Mouse (Mus musculus): ENCODE measurements at regions not wholly inside any gene's neighbourhood (a gene's known extent, or its start where the extent isn't known, plus 50 kb on each side); places are given as distances from the start of the nearest gene placed in this dataset.

DNA sequence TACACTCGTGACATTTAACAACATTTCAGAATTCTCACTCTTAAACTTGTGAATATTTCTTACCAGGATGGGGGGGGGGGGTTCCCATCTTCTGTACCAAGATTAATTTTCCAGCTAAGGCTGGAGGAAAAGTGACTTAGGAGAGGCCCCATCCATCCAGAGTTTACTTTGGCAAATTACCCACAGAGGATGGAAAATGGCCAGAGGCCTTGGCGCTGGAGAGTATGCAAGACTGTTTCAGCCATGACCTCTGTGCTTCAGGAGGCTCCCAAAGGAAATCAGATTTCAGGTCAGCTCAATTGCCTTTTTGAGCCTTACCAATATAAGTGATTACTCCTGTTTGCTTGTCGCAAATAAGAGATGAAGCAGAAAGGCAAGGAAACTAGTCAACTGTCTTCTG lies 143.4 kb upstream of the F930015N05Rik start:
- in situ Hi-C loops (cut with MboI, MseI): no loop called here

DNA sequence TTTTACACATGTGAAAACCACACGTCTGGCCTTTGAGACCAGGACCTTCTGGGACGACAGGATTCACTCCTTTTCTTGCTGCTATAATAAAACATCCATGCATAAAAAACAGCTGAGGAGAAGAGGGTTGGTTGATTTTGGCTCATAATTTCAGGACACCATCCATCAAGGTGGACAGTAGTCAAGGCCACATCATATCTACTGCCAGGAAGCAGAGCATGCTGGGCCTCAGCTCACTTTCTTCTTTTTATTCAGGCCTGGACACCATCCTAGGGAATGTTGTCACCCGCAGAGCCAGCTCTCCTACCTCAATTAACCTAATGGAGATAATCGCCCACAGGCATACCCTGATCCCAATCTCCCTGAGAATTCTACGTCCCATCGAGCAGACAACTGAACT lies 149.6 kb upstream of the F930015N05Rik start:
- in situ Hi-C loops (cut with MboI, MseI): no loop called here

DNA sequence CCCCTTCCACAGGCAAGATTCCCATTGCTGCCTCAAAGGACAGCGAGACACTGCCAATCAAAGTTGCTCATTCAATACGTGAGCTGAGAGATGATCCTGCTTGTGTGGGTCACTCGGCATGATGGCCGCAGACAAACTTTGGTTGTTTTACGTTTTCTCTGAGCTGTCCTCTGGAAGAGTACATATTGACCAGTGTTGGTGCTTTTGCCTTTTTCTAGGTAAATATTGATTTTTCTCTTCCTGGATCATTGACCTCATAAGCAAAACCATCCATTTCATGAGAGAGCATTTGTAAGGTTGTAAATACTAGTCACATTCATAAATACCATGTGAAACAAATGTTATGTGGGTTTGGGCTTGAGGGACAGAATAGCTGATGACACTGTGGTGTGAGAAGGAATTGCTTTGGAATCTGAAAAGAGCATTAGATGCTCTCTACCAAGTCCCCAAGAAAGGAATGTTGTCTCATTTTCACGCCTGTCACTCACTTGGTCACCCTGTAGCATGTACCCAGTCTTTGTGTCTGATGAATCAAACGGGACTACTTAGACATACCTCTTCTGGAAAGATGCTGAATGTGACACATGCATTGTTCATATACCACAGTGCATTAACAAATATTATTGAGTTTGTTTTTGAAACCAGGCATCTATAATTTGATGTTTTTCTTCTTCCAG lies 150.7 kb upstream of the F930015N05Rik start:
- in situ Hi-C loops (cut with MboI, MseI): no loop called here

DNA sequence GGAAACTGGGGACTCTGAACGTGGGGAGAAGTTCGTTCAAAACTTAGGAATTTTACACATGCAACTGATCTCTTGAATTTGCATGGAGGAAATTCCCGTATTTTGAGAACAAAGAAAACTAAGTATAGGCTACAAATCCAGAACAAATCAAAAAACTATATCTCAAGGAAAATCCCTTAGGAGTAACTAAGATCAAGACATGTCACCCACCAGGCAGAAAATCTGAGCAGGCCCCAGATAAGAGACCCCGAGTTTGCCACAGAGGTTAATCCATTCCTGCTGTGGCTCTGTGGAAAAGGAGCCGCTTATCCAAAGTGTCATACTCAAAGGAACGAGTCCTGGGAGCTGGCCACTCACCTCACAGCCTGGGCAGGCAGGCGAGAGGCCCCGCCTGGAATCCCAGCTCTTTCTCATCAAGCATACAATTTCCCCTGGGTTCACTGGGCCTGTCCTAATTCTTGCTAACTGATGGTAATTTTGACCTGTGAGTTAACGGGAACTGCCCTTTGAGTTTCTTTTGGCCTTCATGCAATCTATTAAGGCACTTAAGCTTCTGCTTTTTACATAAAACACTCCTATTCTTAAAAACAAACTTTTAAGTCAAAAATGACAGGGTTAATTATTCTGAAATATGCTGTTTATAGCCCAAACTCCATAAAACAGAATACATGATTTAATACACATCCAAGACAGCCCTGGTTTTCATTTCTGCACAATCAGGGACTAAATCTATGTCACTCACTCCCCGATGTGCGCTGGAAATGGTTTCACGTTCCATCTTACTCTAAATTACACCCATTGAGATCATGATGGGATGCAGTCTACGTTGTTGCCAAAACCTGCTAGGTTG lies 151.5 kb upstream of the F930015N05Rik start:
- in situ Hi-C loops (cut with MboI, MseI): no loop called here

DNA sequence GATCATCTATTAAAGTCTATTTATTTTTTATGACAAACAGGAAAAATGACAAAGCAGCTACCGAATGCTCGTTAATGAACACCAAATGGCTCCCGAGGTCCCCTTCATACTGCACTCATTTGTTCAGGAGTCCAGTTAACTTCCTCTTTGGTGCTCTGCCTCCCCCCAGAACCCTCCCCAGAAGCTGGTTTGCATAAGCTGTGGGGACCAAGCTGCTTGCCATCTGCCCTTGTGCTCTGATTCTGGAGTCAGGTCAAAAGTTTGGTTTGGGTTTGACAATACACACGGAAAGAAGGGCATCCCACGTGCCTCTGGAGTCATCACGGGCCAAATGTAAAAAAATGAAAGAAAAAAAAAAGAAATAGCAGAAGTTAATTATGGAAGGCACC lies 152.1 kb upstream of the F930015N05Rik start:
- in situ Hi-C loops (cut with MboI, MseI): no loop called here

DNA sequence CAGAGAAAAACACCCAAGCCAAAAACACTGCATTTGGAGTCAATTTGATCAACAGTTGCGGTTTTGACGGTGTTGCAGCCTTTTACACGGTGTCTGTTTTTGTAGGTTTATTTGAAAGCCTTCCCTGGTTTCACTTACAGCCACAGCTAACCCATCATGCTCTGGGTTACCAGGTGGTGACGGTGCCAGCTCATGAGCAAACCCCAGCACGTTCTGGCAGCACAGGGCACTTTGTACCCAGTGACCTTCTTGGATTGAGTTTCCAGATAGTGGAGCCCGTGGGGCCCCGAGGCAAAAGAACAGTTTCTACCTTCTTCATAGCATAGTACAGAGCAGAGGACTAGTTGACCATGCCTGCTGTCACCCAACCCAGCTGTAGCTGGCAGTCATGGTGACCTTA lies 152.6 kb upstream of the F930015N05Rik start:
- in situ Hi-C loops (cut with MboI, MseI): no loop called here

DNA sequence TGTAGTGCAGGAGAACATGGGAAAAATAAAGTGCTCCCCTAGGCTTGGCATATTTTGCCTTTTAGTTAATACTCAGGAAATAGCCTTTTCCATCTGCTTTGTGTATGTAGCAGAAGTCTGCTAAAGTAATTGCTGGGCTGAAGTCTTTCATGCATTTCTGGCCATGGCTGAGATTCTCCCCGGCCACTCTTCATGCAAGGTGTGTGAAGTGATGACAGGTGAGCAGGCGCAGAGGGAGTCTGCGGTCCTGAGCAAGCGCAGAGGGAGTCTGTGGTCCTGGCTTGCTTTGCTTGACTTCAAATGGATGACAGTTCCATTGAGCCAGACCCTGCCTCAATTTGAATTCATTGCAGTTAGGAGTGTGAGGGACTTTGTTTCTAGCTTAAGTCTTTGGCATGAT lies 153.6 kb upstream of the F930015N05Rik start:
- in situ Hi-C loops (cut with MboI, MseI): no loop called here

DNA sequence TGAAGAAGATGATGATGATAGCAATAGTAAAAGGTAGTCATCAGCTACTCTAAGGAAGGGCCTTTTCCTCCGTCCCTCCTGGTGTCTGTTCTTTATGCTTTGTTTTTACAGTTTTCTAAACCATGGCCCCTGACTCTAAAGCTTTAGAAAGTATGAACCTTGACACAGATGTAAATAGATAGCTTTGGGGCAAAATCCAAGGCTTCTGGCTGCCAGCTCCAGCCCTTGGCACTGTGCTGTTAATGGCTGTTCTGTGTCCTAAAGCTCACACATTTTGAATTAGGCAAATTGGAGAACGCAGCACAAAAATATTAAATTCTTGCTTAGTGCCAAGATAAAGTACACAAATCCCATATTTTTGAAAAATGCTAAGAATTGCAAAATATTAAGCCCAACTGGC lies 155.8 kb upstream of the F930015N05Rik start:
- in situ Hi-C loops (cut with MboI, MseI): no loop called here

DNA sequence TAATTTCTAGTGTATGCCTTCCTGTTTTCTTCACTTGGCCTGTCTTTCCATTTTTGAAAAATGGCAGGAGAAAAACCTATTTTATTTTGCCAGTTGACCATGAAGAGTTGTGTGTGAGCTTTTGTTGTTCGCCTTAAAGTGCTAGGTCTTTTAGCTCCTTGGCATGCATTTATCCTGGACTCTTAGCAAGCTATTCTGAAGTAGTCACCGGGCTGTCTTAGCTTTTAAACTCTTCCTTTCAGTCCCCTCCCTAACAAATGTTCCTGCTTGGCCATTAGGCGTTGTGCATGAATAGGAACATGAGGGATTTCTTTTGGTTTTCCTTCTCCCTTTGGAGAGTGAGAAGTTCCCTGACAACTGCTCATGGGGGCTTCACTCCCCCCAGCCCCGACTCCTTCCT lies 160.9 kb upstream of the F930015N05Rik start:
- in situ Hi-C loops (cut with MboI, MseI): no loop called here

DNA sequence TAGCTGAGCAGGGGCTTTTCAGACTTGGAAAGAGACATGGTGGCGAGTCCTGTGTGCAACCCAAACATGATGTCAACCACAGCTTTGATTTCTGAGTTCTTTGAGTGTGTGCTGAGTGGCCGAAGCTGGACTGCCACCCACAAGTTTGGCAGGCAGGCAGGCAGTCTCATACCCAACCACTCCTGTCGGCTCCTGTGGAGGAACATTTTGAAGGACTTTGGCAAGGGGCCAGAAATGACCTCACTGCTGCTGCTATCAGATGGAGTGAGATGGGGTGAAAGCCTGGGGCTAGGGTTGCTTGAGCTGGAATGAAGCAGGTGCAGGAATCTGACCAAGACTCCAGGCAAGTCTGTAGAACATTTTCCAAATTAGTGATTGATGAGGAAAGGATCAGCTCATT lies 162.7 kb upstream of the F930015N05Rik start:
- in situ Hi-C loops (cut with MboI, MseI): no loop called here

DNA sequence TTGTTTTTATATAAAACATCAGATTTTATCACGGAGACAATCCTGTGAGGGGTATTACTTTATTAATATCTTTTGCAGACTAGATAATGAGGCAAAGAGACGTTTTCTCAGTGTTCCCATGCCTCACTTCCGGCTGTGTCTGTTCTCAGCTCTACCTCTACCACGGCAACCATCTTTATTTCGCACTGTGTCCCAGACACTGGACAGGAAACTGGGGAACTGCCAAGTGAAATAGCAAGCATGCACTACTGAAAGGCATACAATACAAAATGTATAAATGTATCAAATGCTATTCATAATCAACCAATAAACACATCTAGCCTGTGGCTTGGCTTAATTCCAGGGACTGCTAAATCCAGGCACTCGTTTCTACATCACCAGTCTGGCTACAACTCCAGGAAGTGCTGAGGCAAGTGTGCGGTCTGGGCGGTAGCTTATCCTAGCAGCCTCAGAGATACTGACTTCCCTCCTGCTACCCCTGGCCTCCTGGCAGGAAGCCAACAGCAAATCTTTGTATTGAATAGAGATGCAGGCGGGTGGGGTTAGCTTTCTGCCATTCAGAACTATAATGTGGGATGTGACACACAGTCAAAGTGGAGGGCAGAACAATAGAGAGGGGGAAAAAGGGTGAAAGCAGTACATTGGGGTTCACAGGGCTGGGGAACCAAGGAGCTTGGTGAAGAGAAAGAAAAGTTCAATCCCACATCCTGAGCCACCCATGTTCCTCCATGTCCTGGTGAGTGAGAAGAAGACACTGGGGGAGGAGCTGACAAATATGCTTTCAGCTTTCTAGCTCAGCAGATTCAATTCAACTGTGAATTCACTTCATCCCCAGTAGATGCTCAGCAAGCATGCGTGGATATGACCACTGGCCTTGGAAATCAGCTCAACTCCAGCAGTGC lies 164.0 kb upstream of the F930015N05Rik start:
- in situ Hi-C loops (cut with MboI, MseI): no loop called here

DNA sequence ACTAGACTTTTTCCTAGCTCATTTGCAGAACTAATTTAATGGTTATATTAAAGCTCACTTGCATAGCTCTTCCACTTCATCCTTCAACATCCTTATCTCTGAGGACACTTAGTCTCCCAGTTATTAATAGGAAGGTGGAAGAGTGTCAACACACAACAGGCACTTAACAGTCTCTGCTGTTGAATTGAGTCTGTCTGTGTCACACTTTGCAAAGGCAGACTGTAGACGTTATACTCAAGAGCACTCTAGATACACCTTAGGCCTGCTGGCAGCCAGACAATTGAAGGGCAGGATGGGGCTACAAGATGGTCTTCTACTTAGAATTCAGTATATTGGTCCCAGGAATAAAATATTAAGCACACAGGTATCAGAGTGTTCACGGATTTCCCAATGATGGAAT lies 172.6 kb upstream of the F930015N05Rik start:
- in situ Hi-C loops (cut with MboI, MseI): no loop called here

DNA sequence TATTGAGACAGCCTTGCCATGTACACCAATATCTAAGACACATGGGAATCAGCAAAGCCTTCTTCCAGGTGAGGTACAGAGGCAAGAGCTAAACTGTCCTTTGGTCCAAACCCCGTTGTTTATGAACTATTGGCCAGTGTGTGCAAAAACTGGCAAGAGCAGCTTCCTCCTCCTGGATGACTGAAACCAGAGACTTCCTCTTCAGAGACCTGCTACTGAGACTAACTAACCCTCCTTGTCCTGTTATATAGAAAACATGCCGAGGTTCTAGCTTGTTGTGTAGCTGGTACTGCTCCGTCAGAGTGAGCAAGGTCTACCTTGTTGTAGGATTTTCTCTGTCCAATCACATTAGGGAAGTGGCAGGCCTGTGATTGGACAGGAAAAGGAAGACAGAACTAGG lies 174.3 kb upstream of the F930015N05Rik start:
- in situ Hi-C loops (cut with MboI, MseI): no loop called here

DNA sequence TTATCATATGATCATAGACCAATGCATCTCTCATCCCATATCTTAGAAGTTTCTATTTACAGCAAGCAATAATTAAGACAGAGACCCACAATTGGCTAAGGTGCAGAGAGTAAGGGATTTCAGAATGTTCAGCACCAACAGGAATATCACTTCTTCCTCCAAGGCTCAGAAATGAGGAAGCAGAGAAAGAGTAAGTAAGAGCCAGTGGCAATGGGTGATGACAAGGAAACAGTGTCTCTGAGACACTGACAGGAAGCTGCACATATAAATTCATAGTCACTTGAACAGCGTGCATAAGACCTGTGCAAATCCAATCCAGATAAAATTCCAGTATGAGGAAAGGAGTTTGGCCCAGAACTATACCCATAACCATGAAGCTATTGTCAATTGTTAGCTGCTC lies 178.7 kb upstream of the F930015N05Rik start:
- in situ Hi-C loops (cut with MboI, MseI): no loop called here

DNA sequence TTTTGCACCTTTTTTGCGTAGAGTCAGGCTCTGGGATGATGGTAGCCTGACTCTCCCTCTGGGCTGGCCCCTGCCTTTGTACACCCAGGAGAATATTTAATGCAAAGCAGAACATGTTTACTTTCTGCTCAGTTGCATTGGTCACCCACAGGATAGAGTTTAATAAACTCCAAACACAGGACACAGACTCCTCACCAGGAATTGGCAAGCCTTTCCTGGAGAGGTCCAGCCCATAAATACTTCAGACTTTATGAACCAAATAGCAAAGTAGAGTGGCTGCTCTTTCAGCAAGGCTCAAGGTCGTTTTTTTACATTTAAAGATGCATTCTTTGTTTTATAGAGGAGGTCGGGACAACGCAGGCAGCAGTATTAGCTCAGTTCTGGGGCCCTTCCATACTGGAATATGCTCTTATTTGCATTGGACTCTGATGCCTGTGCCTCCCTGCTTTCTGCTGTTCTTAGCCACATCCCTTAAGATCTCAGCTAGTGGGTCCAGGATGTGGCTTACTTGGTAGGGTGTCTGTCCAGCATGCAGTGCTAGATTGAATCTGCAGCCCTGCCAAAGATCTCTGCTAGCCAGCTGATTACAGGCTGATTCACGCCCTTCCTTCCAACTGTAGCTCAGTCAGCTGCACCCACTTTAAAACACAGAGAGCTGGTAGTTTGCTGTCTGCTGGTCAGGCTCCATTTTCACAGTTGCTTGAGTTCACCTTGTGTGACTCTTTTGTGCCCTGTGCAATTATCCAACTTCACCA lies 182.4 kb upstream of the F930015N05Rik start:
- in situ Hi-C loops (cut with MboI, MseI): no loop called here

DNA sequence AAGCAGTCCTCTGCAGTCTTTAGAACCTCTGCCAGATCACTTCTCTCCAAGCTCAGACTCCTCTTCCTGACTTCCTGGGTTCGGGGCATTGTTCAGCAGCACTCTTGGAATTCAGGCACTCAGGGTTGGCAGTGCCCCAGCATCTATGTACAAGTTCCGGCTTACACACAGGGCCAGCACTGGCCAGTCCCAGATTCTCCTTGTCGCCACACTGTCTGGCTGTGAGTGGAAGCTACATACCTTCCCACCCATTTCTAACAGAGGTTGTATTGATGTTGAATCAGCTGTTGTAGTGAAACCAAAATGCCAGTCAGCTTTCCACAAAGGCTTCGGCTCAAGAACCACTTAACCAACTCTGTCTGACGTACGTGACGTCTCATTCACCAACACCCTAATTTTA lies 190.7 kb upstream of the F930015N05Rik start:
- in situ Hi-C loops (cut with MboI, MseI): no loop called here

DNA sequence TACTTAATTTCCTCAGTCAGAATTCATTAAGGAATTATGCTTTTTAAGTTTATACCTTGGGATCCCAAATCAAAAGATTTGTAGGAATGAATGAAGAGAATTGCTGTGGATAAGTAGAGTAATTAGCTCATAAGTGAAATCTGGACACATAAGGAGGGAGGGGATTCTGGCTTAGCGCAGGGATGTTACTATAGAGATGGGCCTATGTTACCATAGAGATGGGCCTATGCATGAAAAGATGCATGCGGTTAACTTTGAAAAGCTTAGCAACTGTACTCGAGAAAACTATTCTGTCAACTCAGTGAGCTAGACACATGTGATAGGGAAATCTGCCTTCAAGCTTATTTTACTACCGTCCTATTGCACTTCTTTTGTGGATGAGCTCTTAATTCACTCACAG lies 204.5 kb upstream of the F930015N05Rik start:
- in situ Hi-C loops (cut with MboI, MseI): no loop called here

DNA sequence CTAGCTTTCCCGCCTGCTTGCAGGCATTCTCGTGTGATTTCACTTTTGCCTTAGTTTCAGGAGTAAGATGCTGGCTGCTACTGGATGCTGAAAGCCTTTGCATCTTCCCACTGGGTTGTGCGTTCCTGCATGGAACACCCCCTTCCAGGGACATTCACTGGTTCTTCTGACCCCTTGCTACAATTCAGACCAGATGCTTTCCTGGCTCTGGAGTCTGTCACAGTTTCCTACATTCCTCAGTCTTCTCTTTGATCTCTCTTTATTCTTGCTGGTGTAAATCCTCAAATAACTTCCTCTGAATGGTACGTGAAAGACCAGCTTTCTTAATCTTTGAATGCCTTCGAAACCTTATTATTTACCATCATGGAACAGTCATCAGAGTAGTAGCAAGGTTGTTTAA lies 206.7 kb upstream of the F930015N05Rik start:
- in situ Hi-C loops (cut with MboI, MseI): no loop called here

DNA sequence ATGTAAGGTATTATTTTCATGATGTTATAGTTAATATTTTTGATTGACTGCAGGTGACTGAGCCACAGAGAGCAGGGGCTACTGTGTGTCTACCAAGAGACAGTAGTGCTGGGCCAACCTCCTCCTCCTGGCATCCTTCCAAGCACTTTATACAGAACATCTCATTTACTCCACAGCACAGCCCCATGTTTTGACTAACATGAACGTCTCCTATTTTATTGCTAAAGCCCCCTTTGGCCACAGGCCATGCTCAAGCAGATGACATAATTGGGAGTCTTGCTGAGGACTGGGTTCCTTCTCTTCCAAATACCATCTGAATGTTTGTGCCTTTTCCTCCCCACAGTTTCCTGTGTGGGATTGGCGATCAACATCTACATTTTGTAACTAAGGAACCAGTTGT lies 211.5 kb upstream of the F930015N05Rik start:
- in situ Hi-C loops (cut with MboI, MseI): no loop called here

DNA sequence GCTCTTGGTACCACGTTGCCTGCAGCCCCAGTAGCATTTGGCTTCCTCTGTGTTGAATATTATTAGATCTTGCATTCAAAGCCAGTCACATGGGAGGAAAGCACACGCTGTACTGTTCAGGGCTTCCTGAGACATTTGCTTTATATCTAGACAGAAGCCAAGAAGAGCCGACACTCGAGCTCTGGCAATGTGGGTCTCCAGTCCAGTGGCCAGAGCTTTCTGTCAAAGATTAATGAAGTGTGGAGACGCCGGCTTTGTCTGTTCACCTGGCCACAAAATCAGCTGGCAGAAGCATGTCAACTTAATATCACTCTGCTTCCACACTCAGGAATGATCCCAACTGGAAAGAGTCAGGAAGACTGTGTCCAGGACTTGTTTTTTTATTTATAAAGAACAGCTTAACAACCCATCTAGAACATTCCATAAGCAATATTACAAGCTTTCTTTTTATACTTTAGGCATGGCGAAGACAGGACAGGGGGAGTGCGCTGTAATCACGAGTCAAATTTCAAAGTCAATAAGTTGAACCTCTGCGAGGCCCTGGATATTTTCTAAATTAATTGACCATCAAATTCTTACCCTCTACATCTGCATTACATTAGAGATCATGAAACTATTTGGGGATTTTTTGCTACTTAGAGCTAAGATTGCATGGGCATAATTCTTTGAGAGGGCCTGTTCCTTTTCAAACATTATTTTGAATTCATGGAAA lies 214.3 kb upstream of the F930015N05Rik start:
- in situ Hi-C loops (cut with MboI, MseI): no loop called here

DNA sequence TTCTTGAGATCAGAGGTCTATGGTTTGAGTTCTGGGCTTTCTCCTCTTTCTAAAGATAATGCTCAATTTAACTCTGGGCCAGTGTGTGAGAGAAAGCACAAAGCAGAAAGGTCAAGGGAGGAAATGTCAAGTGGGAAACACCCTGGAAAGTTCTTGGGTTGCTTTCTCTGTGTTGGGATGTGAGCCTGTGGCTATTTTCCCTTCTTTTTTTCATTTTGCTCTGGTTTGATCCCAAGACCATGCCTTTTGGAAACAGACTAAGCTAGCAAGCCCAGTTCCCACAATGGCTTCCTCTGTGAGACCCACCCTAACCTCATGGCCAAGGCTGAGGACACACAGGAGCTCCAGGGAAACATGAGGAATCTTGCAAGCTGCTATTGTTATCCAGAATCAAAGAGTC lies 216.4 kb upstream of the F930015N05Rik start:
- in situ Hi-C loops (cut with MboI, MseI): no loop called here

Measured in regulatory T cell (primary cell).